Mouse (Mus musculus) olfactory bulb, adult 2 months (tissue): ENCODE results near the gene Gimap4.

Source experiments
- CTCF ChIP-seq: fragments of 200-500 bp; IDR thresholded peaks from 2 replicates; pipeline ENCODE4 v1.5.1; 2012; ENCODE audit warnings: low read depth, mild to moderate bottlenecking, low read length, moderate library complexity; ENCODE audit not compliant: insufficient read depth
- POLR2A ChIP-seq: fragments of 200-500 bp; IDR thresholded peaks from 2 replicates; pipeline ENCODE4 v1.6.1; 2012; ENCODE audit warnings: mild to moderate bottlenecking, low read depth, low read length, moderate library complexity; ENCODE audit not compliant: insufficient read depth

- TF ChIP-seq CTCF (no peak), POLR2A (no peak)
These were observed 4.6 kb upstream of the Gimap4 start for GRCm38 (mm10) chr6:48679701-48680100.
